Mouse (Mus musculus) v-Abl transformed pro-B cells (cell line): ENCODE measurements around the gene Trim14.

ENCODE experiments used
- in situ Hi-C, 2 experiments: fragments of 400-800 bp; cut with MboI; formaldehyde crosslinking; loops; one replicate each; pipeline ENCODE4 v1.15.1; 2025; ENCODE audit not compliant: unreplicated experiment in 2 of 2

Gene Trim14

GRCm38 (mm10) chr4:46562841-46563240 lies 26.9 kb upstream of the Trim14 start:
- in situ Hi-C loops, result no loop called here

DNA sequence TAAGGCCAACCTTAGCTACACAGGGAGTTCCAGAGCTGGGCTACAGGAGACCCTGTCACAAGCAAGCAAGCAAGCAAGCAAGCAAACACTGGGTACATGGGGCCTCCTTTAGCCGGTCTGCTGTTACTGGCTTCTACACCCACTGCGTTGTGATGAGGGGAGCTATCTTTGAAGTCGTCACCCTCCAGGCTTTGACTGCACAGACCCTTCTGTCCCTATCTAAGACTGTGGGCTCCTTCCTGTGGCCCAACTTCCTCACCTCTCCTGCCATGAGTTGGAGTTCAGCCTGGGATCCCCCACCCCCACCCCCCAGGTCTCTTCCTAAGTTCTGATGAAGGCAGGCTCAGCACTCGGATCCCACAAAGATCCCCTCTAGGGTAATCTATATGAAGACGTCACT lies 26.1 kb upstream of the Trim14 start:
- in situ Hi-C loops, result no loop called here

DNA sequence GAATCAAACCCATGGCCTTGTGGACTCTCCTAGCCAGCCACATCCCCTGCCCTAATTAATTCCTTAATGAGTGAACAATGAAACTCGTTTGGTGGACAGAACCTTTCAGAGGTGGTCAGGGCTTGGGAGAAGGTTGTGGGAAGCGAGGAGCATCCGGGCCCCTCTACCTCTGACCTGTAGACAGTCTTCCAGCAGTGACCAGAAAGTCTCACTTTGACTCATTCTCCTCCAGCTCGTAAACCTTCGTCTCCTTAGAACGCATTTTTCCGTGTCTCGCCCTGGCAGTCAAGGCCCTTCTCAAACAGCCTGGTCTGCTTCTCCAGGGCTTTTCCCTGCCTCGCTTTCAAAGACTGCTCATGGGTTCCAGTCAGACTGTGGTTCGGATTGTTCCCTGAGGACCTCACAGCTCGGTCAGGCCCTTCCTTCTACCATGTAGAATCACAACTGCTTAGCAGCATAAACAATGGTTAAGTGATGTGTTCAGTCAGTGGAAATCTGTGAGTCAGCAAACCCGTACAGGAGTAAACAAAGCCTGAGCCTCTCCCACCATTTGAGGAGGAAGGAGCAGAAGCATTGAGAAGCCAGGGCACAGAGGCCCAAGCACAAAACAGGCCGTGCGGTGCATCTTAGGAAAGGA lies 24.2 kb upstream of the Trim14 start:
- in situ Hi-C loops, result no loop called here

GRCm38 (mm10) chr4:46558672-46559667 lies 23.0 kb upstream of the Trim14 start:
- in situ Hi-C loops, result no loop called here

DNA sequence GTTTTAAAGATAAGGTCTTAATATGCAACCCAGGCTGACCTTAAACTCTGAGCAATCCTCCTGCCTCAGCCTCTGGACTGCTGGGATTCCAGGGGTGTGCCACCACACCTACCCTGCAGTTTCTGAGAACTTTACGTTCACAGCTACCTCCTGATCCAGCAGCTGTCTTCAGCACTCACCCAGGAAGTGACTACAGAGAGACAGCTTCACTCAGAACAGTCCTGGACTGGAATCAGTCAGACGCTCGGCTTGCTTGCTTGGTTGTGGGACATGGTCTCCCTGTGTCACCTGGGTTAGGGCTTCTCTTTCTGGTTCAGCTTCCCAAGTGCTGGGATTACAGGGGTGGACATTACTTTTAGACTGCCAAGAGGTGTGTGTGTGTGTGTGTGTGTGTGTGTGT lies 21.0 kb upstream of the Trim14 start:
- in situ Hi-C loops, result no loop called here

DNA sequence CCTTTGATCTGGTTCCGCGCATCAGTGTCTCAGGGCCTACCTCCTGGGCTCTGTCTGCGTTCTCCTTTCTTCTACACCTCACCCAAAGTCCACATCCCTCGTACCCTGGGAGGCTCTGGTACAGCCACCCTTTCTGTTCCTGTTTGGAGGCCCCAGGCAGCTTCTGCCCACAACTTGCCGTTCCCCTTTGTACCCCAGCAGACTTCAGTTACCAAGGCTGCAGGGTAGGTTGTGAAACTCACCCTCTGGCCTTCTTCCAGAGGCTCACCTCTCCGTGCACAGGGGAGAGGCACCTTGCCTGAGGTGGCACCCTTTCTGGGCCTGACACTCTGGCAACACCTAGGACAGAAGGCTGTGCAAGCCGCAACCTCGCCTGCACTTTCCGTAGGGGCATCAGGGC lies 19.8 kb upstream of the Trim14 start:
- in situ Hi-C loops, result no loop called here

GRCm38 (mm10) chr4:46554295-46555069 lies 18.5 kb upstream of the Trim14 start:
- in situ Hi-C loops, result no loop called here

- in situ Hi-C loops, result no loop called here
Measured at GRCm38 (mm10) chr4:46553864-46554263, 17.9 kb upstream of the Trim14 start.

DNA sequence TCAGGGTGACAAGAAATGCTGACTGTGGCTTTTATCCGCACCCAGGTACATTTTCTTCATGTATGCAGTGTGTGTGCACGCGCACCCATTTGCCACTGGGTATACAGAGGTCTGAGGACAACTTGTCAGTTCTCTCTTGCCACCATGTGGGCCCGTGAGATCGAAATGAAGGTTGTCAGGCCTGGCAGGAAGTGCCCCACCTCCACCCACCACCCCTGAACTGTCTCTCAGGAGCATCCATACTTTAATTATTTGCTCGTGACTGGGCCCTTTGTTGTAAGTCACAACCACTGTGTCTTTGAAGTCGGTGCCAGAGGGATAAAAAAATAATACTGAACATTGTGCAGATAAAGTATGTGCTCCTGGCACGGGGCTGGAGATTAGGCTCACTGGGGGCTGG lies 14.5 kb upstream of the Trim14 start:
- in situ Hi-C loops, result no loop called here

GRCm38 (mm10) chr4:46549979-46550378 lies 14.0 kb upstream of the Trim14 start:
- in situ Hi-C loops, result loop anchor here (5.0 to 10.0 kb wide), 4 partner anchors 47 to 462 kb away; partner anchors contain the start of genes Coro2a (in 1 of the 2) and Tbc1d2 (in 1 of the 2)

DNA sequence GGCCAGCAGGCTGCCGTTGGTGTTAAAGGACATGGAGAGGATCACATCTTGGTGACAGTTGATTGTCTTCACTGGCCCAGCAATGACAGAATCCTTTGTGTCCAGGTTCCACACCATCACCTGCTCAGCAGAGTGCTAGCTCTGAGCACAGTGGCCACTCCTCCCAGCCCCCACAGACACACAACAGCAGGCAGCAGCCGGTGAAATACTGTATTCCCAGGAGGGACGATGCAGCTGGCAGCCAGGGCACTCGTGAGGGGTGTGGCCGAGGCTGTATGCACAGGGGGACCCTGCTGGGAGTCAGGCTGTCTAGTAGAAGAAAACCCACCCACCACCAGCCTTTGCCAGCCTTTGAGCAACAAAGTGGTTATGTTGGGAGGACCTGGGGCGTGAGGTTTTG lies 10.8 kb upstream of the Trim14 start:
- in situ Hi-C loops, result loop anchor here (5.0 to 10.0 kb wide), 4 partner anchors 51 to 466 kb away; partner anchors contain the start of genes Coro2a (in 1 of the 2) and Tbc1d2 (in 1 of the 2)

DNA sequence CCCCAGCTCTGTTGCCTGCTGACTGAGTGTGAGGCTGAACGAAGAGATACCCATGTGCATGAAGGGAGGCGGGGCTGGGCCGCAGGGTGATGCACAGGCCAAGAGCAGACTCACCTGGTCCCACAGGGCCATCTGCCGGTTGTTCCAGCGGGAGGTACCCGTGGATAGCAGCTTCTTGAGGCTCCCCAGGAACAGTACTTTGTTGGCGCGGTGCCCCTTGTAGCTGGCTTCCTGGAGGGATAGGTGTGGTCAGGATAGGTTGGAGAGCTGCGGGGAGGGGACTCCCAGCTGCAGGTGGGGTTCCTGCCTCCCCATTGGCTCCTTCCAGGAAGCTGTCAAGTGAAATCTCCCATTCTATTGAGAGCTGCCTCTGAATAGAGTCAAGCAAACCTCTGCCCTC lies 9.6 kb upstream of the Trim14 start:
- in situ Hi-C loops, result loop anchor here (5.0 to 10.0 kb wide), 4 partner anchors 52 to 467 kb away; partner anchors contain the start of genes Coro2a (in 1 of the 2) and Tbc1d2 (in 1 of the 2)

DNA sequence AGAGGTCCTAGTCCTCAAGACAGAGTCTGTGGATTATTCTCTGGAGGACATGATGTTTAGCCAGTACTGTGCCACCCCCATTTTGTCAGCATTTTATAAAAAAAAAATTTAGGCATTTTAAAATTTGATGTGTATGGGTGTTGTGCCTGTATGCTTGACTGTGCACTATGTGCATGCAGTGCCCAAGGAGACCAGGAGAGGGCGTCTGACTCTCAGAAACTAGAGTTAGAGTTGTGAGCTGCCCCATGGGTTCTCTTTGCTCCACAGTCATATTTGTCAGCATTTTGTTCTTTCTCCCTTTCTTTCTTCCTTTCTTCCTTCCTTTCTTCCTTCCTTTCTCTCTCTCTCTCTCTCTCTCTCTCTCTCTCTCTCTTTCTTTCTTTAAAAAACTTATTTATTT lies 8.4 kb upstream of the Trim14 start:
- in situ Hi-C loops, result loop anchor here (5.0 to 10.0 kb wide), 2 partner anchors 108 to 110 kb away; partner anchors contain the start of gene Tbc1d2 (in 2 of the 2)

DNA sequence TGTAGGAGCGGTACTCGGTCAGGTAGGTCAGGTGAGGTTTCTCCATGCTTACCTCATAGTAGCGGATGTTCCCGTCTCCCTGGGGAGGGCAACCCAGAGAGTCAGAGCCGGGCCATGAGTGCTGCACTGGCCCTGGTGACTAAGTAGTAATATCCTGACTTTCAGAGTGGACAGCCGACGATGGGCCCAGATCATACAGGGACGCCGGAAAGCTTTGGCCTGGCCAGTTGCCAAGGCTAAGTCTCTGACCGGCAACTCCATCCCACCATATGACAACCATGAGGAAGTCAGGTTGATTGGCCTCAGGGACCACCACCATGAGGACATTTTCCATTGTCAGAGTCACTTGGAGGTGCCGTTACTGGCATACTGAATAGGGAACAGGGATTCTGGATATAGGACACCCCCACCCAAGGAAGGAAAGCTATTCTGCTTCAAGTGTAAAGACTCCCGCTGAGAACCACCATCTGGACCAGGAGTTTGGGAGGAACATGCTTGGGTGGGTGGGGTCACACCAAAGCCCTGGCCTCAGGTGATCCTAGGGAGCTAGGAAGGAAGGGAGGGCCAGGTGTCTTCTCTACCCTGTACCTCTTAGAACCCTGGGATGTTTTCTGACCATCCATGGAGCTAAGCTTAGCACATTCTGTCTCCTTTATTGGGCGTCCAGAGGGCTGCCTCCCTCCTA lies 7.6 kb upstream of the Trim14 start:
- in situ Hi-C loops, result loop anchor here (5.0 to 10.0 kb wide), 2 partner anchors 109 to 111 kb away; partner anchors contain the start of gene Tbc1d2 (in 2 of the 2)

GRCm38 (mm10) chr4:46541707-46542106 lies 5.8 kb upstream of the Trim14 start:
- in situ Hi-C loops, result loop anchor here (5.0 to 10.0 kb wide), 2 partner anchors 111 to 113 kb away; partner anchors contain the start of gene Tbc1d2 (in 2 of the 2)

- in situ Hi-C loops, result no loop called here
Measured at GRCm38 (mm10) chr4:46539167-46539566, 3.2 kb upstream of the Trim14 start.

DNA sequence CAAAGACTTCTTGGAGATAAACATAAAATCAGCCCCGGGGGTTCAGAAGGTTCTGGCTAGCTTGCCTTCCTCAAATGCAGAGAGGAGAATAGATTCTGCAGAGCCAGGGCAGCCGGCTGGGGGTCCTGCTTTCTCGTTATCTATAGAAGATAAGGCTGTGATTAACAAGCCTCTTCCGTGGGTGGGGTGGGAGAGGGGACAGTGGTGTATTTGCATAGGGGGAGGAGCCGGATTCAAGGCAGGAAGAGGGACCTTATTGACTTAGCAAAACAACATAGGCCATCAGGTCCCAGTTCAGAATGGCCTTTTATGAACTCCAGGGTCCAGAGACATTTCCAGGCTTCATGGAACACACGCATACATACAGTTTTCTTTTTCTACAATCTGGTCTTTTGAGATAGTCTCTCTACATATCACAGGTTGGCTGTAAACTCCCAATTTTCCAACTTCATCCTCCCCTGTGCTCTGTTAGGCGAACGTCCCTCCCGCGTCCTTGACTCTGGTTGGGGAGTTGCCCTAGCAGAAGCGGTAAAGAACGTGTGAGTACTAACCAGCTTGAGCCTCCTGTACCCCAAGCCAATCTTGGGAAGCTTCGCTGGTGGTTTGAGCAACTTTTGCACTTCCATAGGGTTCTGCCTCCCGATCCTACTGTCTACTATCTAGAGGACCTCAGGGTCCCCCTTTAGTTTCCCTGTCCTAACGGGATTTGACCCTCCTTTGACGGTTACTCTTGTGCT lies 679 bp downstream of the Trim14 start:
- in situ Hi-C loops, result no loop called here

DNA sequence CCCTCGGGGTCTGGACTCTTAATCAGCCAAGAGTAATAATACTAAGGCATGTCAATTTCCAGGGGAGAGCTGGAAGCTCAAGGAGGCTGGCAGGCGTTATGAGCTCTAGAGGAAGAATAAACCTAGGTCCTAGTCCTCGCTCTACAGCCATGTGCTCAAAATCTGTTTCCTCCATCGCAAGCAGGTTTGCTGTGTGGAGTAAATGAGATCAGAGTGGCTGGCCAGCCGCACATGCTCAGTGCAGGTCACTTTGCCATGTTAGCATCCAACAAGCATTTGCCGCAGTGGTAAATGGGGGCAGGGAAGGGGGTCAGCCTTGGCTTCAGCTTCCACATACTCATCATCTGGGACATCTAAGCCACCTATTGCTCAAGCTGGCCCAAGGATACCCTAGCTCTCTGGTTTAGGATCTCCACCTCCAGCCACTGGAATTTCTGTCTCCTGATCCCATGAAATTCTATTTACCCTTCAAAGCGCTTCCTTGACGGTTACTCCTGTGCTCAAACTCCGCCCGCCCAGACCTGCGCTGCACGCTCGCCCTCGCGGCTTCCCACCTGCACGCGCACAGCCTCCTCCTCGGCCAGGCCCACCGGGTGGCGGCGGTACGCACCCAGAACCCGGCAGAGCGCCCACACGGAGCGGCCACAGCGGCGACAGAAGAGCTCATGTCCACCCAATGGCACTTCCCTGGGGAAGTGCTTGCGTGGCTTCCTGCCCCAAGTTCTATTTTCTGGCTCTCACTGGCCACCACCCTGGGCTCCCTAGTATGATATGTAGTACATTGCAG lies 1.8 kb downstream of the Trim14 start:
- in situ Hi-C loops, result loop anchor here in 1 of 2 experiments (5.0 kb wide), 1 partner anchor 42 kb away; no protein-coding TSS in a partner anchor
